Mouse (Mus musculus) embryo, embryonic 11.5 days (tissue): ENCODE results near the gene Isca2.

Experiments used
- DNase-seq: peaks from one replicate; pipeline ENCODE4 v3.0.0-alpha.2; 2012; ENCODE audit warnings: low read depth, low spot score

Isca2 gene

DNA sequence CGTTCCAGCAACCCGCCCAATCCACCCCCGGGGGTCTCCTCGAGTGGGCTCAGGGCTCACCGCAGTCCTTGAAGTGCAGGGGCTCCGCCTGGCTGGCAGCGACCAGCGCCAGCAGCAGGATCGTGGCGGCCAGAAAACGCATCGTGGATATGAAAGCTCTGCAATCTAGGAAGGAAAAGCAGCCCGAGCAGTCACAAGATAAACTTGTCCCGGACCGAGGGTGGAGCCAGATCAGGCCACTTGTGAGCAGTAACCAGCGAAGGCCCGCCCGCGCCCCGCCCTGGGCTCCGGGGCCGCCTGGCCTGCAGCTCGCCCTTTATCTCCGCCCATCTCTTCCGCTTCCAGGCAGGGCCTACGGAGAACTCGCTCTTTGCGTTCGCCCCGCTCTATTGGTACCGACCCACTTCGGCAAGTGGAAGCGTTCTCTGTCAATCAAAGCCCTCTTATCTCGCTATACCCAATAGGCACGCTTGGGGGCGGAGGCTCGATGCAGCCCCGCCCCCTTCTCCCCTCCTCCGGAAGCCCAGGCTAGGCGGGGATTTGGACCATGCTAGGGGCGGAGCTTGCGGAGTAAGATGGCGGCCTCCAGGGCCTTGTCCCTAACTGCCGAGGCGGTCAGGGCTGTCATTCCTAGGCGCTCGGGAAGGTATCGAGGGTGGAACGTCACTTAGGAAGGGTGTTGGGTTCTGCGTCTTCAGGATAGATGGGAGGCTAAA, at the start of gene Isca2, which contains the start of gene Npc2:
Gene Isca2 (plus strand): TSS at position 526 of the 716 bp plus-strand sequence.
Gene Npc2 (minus strand): TSS at position 427 of the 716 bp plus-strand sequence.
- peak; percentile 97 for DNase-seq

DNA sequence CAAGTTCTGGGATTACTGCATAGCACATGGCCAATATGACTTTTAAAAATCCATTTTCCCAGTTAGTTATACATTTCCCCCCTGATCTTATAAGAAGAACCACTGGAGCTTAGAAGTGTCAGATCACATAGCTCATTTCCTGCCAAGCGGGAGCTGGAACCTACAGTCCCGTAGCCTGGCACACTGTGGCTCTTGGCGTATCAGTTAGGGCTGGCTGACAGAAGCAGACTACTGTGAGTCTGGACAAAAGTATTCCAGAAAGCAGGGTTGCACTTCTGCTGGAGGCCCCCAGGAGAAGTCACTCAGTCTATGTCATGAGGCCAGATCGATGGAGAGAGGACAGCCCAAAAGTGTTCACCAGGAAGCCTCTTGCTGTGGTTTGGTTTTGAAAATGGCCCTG, 46.7 kb upstream of the Isca2 start:
- no peak for DNase-seq

DNA sequence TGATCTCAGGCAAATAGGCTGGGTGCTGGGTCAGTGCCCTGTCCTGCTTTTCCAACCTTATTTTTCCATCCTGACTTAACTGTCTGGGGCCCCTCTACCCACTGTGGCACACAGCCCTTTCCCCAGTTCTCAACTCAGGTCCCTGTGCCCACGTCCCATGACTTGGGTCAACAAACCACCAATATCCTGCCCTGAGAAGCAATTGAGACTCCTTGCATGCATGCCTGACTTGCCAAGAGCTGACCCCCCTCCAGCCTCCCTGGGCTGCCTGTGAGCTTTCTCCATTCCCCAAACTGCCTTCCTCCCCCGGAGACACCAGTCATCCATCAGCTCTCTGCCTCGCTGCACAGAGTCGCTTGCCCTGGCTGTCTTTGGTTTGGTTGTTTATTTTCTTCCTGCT, 46.1 kb upstream of the Isca2 start:
- DNase-seq, result no peak

DNA sequence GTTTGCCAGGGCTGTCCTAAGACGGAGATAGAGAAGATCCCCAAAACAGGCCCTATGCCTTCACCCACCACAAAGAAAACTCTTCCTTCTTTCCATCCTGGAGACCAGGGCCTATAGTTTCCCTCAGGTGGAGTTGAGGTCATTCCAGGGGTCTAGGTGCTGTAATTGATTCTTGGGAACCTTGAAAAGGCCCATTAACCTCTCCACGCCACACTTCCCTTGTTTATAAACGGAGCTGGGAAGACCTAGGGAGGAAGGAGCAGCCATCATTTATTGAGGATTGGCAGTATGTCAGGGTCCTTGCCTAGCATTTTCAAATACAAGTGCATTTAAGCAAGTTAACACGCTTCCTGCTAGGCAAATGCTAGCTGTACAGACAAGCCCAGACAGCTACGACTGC, 45.6 kb upstream of the Isca2 start:
- DNase-seq, result no peak

DNA sequence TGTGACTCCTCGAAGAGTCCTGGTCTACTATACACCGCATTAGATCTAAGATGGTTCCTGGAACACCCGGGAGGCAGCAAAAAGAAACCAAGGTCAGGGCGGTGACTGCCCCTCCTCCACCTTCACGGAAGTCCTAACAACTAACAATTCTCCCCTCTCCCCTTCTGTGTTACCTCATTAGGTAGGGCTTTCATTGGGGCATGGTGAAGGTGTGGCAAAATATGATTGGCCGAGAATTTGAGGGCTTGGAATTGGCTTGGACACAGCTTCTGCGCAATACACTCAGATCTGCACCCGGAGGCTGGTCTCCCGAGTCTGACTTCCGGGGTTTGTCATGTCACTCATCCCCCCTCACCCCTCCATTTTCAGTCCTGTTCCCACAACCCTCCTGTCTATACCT, 44.6 kb upstream of the Isca2 start:
- DNase-seq, result no peak

DNA sequence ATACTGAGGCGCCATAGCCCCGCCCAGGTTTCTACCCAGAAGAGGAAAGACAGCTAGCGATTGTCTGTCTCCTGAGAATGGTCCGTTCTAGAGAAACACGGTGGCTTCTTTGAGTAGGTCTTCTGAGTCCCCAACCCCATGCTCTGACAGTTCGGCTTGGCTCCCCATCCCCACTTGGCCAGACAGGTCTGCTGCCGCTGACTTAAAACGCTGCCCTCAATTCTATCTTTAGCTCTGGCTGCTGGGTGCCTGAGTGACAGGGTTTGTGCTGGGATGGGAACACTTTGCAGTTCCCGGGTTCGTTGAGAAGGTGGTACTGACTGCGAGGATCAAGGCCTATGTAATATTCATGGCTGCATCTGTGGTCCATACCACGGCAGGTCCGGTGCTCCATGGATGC, 39.7 kb upstream of the Isca2 start:
- DNase-seq, result no peak

DNA sequence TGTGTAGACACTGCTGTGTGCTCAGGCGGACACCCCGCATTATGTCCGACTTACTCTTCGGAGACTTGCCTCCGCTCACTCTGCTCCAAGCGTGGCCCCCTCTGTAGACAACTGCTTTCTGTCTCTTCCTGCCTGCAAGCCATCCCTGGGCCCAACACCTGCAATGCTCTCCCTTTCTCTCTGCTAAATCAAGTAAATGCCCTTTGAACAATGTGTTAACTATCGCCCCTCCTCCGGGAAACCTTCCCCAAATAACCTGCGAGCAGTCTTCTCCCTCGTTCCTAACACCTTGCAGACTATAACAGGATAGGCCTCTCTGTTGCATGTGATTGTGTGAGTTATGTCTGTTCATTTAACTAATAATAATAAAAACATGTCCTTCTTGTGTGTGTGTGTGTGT, 29.6 kb upstream of the Isca2 start:
- DNase-seq, result no peak

DNA sequence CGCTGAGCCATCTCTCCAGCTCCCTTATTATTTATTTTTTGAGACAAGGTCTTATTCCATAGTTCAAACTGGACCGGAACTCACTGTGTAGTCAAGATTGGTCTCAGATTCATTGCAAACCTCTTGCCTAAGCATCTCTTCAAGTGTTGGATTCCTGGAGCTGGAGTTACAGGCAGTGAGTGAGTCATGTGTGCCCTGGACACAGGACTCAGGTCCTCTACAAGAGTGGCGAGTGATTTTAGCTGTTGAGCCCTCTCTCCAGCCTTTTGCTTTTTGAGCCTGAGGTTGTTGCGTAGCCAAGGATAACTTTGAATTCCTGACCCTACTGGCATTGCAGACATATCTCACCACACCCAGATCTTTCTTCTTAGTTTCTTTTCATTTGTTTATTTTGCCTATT, 27.4 kb upstream of the Isca2 start:
- DNase-seq, result no peak

DNA sequence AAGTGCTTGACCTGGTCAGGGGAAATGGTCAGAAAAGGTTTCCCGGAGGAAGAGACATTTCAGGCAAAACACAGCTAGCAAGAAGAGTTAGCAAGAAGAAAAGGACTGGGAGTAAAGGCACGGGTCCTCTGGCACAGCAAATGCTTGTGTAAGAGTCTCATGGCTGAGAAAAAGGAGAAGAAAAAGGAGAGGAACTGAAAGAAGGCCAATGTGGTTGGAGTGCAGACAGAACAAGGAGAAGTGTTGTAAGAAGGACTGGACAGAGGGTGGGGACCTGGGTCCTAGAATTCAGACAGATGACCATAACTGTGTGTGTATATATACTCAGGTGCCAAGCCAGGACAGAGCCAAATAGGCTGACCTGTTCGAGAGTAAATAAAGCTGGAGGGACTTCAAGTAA, 24.9 kb upstream of the Isca2 start:
- DNase-seq, result no peak

DNA sequence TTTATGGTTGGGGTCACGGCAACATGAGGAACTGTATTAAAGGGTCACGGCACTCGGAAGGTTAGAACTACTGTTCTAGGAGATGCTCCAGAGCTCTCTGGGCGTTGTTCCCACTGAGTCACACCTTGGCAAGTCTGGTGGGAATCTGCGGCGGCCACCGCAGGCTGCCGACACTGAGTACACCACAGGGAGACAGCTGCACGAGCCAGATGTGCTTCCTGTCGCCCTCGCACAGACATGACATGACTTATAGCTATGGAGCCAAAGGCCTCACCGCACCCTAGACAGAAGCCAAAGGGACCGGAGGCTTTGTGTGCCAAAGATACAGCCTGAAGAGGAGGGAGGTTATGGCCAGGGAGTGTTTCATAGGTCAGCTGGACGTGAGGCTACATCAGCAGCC, 22.4 kb upstream of the Isca2 start:
- no peak for DNase-seq

DNA sequence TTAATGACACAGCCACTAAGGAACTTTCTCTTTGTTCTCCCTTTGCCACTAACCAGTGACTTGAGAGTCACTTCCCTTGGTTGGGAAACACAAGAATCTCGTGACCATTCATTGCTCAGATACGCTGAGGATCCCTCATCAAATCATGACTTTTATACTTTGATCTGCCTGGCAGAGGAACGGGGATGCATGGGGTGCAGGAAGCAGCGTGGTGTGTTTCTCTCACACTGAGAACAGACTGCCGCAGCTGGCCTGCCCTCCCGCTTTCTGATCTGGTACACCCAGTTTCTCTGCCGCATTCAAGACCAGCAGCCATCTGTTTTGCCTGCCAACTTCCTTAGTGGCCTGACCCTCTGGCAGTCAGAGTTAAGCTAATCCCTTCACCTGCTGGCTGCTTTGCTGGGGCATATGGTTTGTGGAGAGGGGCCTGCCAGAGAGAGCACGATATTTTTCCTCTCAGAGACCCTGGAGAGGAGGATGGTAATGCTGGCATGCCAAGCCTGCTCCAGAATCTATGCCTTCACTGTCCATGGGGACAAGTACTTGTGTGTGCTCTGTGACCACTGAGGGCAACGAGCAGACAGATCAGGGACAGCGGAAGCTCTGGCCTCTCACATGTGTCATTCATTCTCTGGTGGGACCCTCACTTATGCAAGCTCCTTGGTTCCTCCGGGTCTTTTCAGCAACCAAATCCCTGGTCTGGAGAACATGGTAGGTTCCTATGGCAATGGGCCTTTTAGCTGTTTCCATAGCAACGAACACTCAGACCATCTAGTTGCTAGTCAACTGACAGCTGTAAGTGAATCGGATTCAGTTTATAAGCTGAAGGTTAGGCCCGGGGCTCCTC, 20.7 kb upstream of the Isca2 start:
- DNase-seq, result no peak

DNA sequence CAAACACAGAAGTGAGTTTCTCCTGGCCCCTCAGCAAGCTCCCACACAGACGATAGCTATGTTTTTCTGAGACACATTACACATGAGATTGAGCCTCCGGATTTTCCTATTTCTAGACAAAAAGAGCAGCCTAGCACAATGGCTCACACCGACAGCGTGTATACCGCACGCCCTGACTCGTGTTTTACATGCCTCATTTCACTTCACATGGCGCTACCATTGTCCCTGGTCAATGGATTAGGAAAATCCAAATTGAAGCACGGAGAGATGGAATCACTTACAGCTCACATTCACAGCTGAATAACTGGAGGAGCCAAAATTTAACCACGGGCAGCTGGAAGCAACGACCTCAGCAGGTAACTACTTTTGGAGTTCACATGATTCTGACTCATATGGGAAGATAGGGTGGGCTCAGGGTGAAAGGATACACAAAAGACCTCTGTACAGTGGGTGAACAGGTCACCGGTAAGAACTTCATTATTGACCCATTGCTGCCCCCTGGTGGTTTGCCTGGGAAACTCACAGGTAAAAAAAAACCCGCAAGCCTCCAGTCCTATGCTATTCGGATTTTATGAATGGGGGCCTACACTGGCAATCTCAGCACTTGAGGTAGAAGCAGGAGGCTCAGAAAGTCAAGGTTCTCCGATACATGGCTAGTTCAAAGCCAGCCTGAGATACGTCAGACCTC, 17.9 kb upstream of the Isca2 start:
- peak; percentile 34 for DNase-seq

DNA sequence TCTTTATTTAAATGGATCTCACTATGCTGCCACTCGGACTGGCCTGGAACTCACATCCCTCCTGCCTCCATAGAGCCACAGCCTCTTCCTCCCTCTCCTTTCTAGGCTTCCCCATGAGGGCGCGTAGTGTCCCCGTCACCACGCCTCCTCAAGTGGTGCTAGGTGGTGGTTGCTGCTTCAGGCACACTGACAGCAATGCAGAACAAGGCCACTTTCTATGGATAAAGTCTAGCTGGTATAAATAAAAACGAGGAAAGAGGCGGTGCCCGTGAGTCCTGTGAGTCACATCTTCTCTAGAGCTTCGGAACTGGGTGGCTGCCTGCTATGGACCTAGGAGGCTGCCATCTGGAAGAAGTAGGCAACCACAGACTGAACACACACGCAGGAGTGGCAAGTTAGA, 17.0 kb upstream of the Isca2 start:
- DNase-seq, result no peak

DNA sequence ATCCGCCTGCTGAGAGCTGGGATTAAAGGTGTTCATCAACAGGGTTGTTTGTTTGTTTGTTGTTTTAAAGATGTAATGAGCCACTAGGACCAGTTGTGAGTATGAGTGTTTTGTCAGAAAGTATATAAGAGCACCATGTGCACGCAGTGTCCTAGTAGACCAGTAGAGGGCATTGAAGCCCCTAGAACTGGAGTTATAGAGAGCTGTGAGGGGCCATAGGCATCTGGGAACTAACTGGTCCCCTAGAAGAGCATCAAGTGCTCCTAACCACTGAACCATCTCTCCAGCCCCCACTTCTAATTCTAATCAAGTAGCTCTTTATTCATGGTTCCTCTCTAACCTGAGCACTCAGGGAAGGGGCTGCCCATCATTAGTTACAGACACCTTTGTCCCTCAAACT, 14.0 kb upstream of the Isca2 start:
- no peak for DNase-seq

DNA sequence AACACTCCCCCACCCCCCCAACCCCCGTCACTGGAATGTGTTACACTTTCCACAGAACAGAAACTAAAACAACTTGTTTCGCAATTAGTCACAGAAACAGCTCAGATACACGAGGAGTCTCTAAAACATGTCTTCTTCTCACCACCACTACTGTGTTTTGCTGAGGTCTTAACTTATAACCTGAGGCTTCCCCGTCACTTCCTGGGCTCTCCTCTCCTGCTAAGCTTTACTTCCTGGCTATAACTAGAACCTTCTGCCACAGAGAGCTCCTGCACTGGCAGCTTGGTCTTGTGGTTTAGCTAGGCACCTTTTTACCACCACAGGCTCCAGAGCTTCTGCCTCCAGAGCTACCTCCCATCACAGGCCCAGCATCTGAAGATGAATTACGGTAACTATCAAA, 10.5 kb upstream of the Isca2 start:
- no peak for DNase-seq

DNA sequence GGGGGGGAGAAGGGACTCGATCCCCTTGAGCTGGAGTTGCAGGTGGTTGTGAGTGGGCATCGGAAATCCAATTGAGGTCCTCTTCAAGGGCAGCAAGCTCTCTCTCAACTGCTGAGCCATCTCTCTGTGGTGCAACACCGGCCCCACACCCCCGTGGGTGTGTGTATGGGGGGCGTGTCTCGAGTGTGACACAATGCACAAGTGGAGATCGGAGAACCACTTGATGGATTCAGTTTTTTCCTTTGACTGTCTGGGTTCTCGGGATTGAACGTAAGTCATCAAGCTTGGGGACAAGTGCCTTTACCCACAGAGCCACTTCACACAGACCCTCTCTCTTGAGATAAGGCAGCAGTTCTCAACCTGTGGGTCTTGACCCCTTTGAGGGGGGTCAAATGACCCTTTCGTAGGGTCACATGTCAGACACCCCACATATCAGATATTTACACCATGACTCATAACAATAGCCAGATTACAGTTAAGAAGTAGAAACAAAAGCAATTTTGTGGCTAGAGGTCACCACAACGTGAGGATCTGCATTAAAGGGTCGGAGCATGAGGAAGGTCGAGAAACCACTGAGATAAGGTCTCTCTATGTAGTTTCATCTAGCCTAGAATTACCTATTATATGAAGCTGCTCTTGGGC, 9.4 kb upstream of the Isca2 start:
- DNase-seq, result no peak

DNA sequence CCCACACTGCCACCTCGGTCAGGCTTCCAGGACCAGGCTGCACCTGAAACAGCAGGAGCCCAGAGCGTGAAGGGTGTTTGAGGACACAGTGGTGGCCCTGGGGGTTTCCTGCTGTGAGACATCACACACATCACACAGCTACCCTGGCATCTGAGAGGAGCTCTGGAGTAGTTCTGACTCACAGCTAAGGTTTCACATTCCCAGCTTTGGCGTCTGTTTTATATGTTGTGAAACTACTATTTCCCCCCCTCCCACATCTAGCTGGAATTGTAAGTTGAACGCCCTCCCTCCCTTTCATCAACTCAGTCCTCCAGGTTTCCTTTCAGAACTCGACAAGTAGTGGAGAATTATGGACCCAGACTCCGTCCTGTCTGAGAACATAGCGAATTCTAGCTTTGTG, 8.3 kb upstream of the Isca2 start:
- DNase-seq, result no peak

DNA sequence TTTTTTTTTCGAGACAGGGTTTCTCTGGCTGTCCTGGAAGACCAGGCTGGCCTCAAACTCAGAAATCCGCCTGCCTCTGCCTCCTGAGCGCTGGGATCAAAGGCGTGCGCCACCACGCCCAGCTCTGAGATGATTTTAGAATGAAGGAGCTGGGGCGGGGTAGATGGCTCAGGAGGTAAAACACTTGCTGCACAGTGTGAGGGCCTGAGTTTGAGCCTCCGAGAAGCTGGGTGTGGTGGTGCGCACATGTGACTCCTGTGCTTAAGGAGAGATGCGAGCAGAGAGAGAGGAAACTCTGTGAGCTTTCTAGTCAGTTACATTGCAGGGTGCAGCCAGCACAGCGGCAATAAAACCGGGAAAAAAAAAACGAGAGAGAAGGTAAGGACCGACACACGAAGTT, 7.5 kb upstream of the Isca2 start:
- DNase-seq, result no peak

DNA sequence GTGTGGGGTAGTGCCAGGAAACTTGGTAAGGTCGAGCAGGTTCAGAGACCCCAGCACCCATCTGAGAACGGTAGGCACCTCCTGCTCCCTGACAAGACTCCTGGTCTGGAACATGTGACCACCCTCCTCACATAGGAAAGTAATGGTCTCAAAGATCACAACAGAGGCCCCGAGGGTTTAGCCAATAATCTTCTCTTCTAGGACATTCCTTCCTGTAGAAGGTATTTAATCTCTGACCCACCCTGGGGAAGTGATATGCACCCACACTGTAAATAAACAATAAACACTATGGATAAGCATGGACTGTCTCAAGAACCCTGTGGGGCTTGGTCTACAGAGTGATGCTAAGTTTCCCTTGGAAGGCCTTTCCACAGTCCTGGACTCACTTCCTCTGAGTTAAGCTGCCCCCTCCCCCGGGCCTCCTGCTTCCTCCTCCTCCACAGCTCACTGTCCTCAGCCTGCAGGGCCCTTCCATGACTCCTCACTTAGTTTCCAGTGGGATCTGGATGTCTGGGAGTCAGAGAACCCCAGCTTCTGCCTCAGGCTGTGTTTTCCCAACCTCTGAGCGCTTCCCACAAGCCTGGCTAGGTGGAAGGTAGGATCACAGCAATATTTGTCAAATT, 6.8 kb upstream of the Isca2 start:
- DNase-seq, result no peak

DNA sequence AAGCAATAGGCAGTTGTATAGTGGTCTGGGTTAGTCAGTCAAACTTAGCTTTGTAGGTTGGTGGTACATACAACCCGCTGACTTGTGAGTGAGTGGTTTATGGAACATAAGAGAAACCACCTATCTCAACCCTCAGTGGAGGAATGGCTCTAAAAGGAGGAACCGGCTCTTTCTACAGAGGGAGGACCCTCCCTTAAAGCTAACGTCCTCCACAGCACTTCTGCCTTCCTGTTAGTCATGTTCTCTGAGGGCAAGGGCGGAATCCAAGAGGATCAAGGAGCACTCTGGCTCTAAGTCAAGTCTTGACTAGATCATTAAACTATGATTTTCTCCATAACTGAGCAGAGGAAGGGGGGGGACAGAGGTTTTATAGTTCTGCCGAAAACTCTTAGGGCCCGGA, 5.5 kb upstream of the Isca2 start:
- DNase-seq, result no peak

DNA sequence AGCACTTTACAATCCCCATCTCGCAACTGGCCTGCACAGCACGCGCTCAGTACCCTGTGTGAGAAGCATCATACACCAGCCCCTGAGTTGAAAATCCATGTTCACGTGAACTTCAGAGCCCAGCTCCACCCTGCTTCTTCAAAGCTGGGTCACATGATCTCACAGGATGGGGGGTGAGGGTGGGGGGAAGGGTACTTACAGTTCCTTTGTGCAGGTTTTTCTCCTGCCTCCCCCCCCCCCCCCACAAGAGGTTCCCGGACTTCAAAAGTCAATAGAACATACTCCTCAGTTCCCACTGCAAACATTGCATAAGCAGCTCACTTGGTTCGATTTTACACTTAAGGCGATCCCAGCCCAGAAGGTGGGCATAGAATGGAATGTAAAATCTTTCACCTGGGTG, 3.4 kb upstream of the Isca2 start:
- no peak for DNase-seq
